Mouse (Mus musculus): Measurements from ENCODE around the gene Stpg4. TPM values are rescaled to one million over a fixed set of nuclear protein-coding genes. Genes with fewer than 3 reads are reported as not detected.

Stpg4 gene
- not detected in 2 replicates for total RNA-seq (2023)

GRCm38 (mm10) chr17:87427511-87427910, at the start of gene Stpg4:
TSS of gene Stpg4 (minus strand) at chr17:87427741.

DNA sequence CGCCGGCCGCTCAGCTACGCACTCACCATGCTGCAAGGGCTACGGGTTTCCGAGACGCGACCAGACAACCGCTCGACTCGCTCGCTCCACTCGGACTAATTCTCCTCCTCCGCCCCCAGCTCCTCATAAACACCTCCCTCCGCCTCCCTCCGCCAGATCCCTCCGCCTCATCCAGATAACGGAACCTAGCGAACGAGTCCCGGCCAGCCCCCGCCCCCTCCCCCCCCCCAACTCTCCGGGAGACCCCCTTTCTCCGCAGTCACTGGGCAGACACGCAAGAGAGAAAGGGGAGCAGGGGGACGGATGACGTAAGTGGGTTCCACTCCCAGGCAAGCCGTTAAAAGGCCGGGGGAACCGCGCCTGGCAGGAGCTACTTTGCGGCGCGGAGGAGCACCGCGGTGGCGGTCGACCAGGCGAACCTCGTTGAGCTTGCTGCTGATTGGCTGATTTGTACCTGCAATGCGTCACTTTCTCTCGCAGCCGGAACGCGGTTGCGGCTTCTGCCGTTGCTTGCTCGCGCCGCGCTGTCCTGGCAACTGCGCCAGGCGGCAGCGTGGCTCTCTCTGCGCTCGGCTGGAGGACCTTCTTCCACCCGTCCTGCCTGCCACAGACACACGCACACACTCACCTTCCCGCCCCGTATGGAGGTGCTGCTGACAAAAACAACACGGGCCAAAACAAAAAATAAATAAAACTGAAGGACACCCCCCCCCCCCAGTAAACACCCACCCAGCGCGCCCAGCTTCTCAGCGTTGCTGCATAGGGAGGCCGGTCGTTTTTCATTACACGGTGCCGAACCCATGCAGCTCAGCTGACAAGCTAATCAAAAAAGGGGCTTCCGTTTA, 19.4 kb upstream of the Stpg4 start, which contains the start of gene Calm2:
Calm2 (minus strand) TSS at position 169 of the 845 bp plus-strand sequence.

Other genes starting within 250 kb of the Stpg4 start
- gene Mcfd2, start 161.8 kb downstream of the Stpg4 start, total RNA-seq (2023), result 22.7 and 31.1 TPM in 2 replicates
- gene Ttc7, start 144.9 kb downstream of the Stpg4 start, total RNA-seq (2023), result 157 and 219 TPM in 2 replicates
- 426 and 432 TPM in 2 replicates for gene Calm2, start 19.2 kb upstream of the Stpg4 start, total RNA-seq (2023)
- 0.29 TPM in 1 of 2 replicates, not detected in the other for gene Epcam, start 208.2 kb upstream of the Stpg4 start, total RNA-seq (2023)
- gene Msh2, start 244.6 kb upstream of the Stpg4 start, total RNA-seq (2023), result 9.9 and 10.2 TPM in 2 replicates